Mouse (Mus musculus): Measurements from ENCODE around the gene Grin3b.

- TF ChIP-seq CTCF (IDR thresholded peaks at IDR 0.05; ENCODE audit: control insufficient read depth, insufficient read depth, low read length) (no peak), POLR2A (IDR thresholded peaks at IDR 0.05; ENCODE audit: borderline replicate concordance, control insufficient read depth, low read depth, low read length) (no peak)
These were observed 53.2 kb downstream of the Grin3b start for GRCm38 (mm10) chr10:80023758-80024157.

All from bone marrow, adult 2 months (tissue).